Mouse (Mus musculus): ENCODE measurements around the gene Aff3. TPM values are rescaled to one million over a fixed set of nuclear protein-coding genes. Genes with fewer than 3 reads are reported as not detected.
A peak's percentile ranks its signal among the peaks of the same experiment; 100 is the strongest.

The Aff3 gene
- polyA plus RNA-seq, 1 experiment from 2014 or later, result 33.1 TPM

- H3K4me1 ChIP-seq, result peaks cover 2% of the 10 kb centered on the region; the same call in 1 of the 2 replicates
- no peak overlapping the region for H3K4me2 ChIP-seq
- WGBS, result 96% methylated on average over 5 of the region's 5 CpGs
- H3K36me3 ChIP-seq, result no peaks in the 10 kb centered on the region
- no peaks in the 10 kb centered on the region for H3K27me3 ChIP-seq (replicated peaks)
- no peak for ATAC-seq (ENCODE audit: low FRiP score)
- no peaks in the 10 kb centered on the region for H3K9me3 ChIP-seq (replicated peaks)
- H3K4me3 ChIP-seq (replicated peaks), result no peak overlapping the region
- H3K9ac ChIP-seq (replicated peaks), result no peak overlapping the region
- no peak overlapping the region for H3K27ac ChIP-seq (replicated peaks)
Observed at GRCm38 (mm10) chr1:38654981-38655540, 9.7 kb downstream of the Aff3 start.

GRCm38 (mm10) chr1:38650031-38650430, 14.7 kb downstream of the Aff3 start:
- H3K9me3 ChIP-seq (replicated peaks), result no peaks in the 10 kb centered on the region
- WGBS, result 62% methylated on average over 7 of the region's 7 CpGs
- no peak for ATAC-seq (ENCODE audit: low FRiP score)
- H3K4me3 ChIP-seq (replicated peaks), result no peak overlapping the region
- no peak overlapping the region for H3K27ac ChIP-seq (replicated peaks)
- H3K27me3 ChIP-seq (replicated peaks), result no peaks in the 10 kb centered on the region
- no peak overlapping the region for H3K4me2 ChIP-seq
- no peak overlapping the region for H3K9ac ChIP-seq (replicated peaks)
- H3K4me1 ChIP-seq, result peaks cover 6% of the 10 kb centered on the region; the same call in 1 of the 2 replicates
- H3K36me3 ChIP-seq, result no peaks in the 10 kb centered on the region

- WGBS, result 88% methylated on average over 3 of the region's 3 CpGs
Observed at GRCm38 (mm10) chr1:38649174-38649573, 15.6 kb downstream of the Aff3 start.

DNA sequence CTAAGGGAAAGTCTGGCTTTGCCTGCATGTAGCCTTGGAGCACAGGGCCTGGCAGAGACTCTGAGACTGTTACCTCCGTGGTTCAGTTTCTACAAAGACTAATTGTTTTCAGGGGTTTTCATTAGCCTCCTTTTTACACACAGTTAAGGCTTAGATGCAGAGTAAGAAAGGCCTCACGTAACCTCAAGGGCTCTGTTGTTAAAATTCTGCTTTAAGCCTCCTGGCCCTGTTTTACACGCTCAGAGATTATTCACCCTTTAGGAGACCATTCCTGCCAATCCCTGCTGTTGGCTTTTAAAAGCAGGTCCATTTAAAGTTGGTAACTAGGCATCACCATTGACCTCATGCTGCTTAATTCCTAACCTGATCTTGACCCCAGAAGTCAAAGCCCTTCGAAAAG, 22.5 kb downstream of the Aff3 start:
- no peak for ATAC-seq (ENCODE audit: low FRiP score)
- Histone ChIP-seq H3K27ac (replicated peaks) (no peak overlapping the region), H3K36me3 (no peaks in the 10 kb centered on the region), H3K4me3 (replicated peaks) (no peak overlapping the region), H3K4me2 (no peak overlapping the region), H3K27me3 (replicated peaks) (no peaks in the 10 kb centered on the region), H3K4me1 (no peaks in the 10 kb centered on the region), H3K9me3 (replicated peaks) (no peaks in the 10 kb centered on the region), H3K9ac (replicated peaks) (no peak overlapping the region)
- 26% methylated on average over 4 of the region's 4 CpGs for WGBS

More at GRCm38 (mm10) chr1:38649174-38649573, 15.6 kb downstream of the Aff3 start:
- ATAC-seq (ENCODE audit: low FRiP score), result no peak
- Histone ChIP-seq H3K9me3 (replicated peaks) (no peaks in the 10 kb centered on the region), H3K4me1 (peaks cover 6% of the 10 kb centered on the region; the same call in 1 of the 2 replicates), H3K9ac (replicated peaks) (no peak overlapping the region), H3K4me3 (replicated peaks) (no peak overlapping the region), H3K4me2 (no peak overlapping the region), H3K36me3 (no peaks in the 10 kb centered on the region), H3K27ac (replicated peaks) (no peak overlapping the region), H3K27me3 (replicated peaks) (no peaks in the 10 kb centered on the region)

DNA sequence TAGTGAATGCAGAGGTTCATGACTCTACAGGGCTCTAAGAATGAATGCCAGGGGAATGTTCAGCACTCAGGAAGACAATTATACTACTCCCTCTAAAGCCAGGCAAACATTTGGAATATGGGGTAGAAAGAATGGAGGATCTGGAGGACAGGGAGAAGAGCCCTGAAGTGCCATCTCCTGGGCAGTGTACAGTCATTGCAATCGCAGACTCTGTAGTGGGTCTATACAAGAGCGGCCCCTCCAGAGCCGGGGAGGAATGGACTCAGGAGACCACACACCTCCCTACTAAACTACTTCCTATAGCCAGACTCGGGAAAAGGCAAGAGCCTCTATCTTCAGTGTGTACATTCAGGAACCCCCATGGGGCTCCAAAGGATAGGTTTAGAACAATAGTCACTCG, 25.1 kb downstream of the Aff3 start:
- H3K27me3 ChIP-seq (replicated peaks), result no peaks in the 10 kb centered on the region
- no peak overlapping the region for H3K27ac ChIP-seq (replicated peaks)
- 56% methylated on average over 5 of the region's 5 CpGs for WGBS
- H3K4me2 ChIP-seq, result no peak overlapping the region
- no peaks in the 10 kb centered on the region; the same call in 1 of the 2 replicates for H3K4me1 ChIP-seq
- no peaks in the 10 kb centered on the region for H3K36me3 ChIP-seq
- no peak overlapping the region for H3K4me3 ChIP-seq (replicated peaks)
- ATAC-seq (ENCODE audit: low FRiP score), result no peak
- H3K9ac ChIP-seq (replicated peaks), result no peak overlapping the region
- H3K9me3 ChIP-seq (replicated peaks), result no peaks in the 10 kb centered on the region

- 59% methylated on average over 7 of the region's 7 CpGs for WGBS
- Histone ChIP-seq H3K9ac (replicated peaks) (no peak overlapping the region), H3K4me3 (replicated peaks) (no peak overlapping the region), H3K27ac (replicated peaks) (no peak overlapping the region), H3K9me3 (replicated peaks) (no peaks in the 10 kb centered on the region), H3K27me3 (replicated peaks) (no peaks in the 10 kb centered on the region), H3K36me3 (no peaks in the 10 kb centered on the region), H3K4me2 (no peak overlapping the region), H3K4me1 (peaks cover 11% of the 10 kb centered on the region)
- no peak for ATAC-seq (ENCODE audit: low FRiP score)
Observed at GRCm38 (mm10) chr1:38635596-38635995, 29.2 kb downstream of the Aff3 start.

GRCm38 (mm10) chr1:38634081-38634480, 30.7 kb downstream of the Aff3 start:
- Histone ChIP-seq H3K27ac (replicated peaks) (no peak overlapping the region), H3K9ac (replicated peaks) (no peak overlapping the region), H3K4me3 (replicated peaks) (no peak overlapping the region), H3K36me3 (no peaks in the 10 kb centered on the region), H3K9me3 (replicated peaks) (no peaks in the 10 kb centered on the region), H3K27me3 (replicated peaks) (no peaks in the 10 kb centered on the region), H3K4me2 (no peak overlapping the region), H3K4me1 (peaks cover 15% of the 10 kb centered on the region)
- WGBS, result 92% methylated on average over 7 of the region's 7 CpGs
- ATAC-seq (ENCODE audit: low FRiP score), result no peak

GRCm38 (mm10) chr1:38632461-38633180, 32.1 kb downstream of the Aff3 start:
- Histone ChIP-seq H3K9ac (replicated peaks) (no peak overlapping the region), H3K27ac (replicated peaks) (no peak overlapping the region), H3K4me2 (no peak overlapping the region), H3K9me3 (replicated peaks) (no peaks in the 10 kb centered on the region), H3K27me3 (replicated peaks) (no peaks in the 10 kb centered on the region), H3K36me3 (no peaks in the 10 kb centered on the region), H3K4me1 (peaks cover 30% of the 10 kb centered on the region), H3K4me3 (replicated peaks) (no peak overlapping the region)
- no peak for ATAC-seq (ENCODE audit: low FRiP score)
- 75% methylated on average over 16 of the region's 16 CpGs for WGBS

DNA sequence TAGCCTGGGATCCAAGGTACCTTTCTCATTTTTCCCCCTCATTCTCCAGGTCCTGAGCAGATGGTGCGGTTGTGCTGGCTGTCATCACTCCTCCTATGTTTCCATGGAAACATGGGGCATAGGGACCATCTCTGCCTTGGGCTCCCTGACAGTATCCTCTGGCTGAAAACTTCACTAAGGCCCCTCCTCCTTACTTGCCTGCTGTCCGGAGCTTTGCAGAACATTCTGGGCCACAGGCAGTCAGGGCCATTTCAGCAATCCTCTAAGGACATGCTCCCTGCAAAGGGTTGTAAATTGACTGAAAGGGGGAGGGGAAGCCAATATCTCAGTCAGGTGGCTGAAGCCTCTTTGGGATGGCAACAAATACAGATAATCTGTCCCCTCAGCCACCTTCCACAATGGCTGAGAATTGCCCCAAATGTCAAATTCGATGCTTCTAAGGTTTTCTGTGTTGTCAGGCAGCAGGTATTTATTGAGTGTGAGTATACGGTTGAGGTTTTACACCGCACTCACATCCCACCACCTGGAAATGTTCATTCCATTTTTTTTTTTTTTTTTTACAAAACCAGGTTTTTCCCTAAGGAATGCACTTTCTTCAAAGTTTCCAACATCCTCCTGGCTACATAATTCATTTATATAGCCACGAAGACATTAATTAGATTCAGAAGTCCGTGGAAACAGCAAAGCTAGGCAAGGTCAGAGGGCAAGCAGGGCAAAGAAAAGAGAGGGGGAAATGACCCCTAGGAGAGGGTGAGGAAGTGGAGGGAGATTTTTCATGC, 33.1 kb downstream of the Aff3 start:
- whole genome bisulfite sequencing, result 14% methylated on average over 7 of the region's 7 CpGs
- ATAC-seq (ENCODE audit: low FRiP score), result no peak

DNA sequence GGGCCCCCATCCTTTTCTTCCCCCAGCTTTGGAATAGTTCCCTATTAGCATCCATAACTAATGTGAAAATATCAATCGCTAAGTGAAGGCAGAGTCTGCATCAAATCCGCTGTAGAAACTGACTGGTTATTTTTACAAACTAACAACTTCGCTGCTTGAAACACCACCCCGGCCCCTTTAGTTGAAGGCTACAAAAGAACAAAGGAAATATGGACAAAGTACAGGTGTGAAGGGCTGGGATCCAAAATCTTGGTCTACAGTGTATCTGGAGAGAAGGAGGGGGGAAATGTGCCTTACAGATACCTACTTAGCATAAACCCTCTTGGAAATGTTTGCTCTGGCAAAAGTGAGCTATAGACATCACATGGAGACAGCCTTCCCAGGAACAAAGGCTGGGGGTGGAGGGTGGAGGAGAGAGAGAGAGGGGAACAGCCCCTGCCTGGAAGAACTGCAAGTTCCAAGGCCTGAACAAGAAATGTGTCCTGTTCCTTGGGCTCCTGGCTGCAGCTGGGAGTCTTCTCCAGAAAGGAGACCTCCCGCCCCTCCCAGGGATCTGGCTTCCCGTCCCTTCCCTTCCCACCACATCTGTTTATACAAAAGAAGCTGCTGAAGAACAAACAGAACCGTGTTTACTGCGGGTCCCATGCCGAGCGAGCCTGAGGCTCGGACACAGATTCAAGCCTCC, 35.7 kb downstream of the Aff3 start:
- Histone ChIP-seq H3K27ac (replicated peaks) (peak overlapping the region; percentile 96), H3K9ac (replicated peaks) (no peak overlapping the region), H3K4me1 (peaks cover 50% of the 10 kb centered on the region), H3K27me3 (replicated peaks) (no peaks in the 10 kb centered on the region), H3K9me3 (replicated peaks) (no peaks in the 10 kb centered on the region), H3K4me2 (0 out of 2 replicates have a peak overlapping the region, but pooled peaks have one; percentile 88), H3K4me3 (replicated peaks) (no peak overlapping the region), H3K36me3 (no peaks in the 10 kb centered on the region)
- no peak for ATAC-seq (ENCODE audit: low FRiP score)
- 21% methylated on average over 11 of the region's 11 CpGs for WGBS

More for the DNA sequence above, 33.1 kb downstream of the Aff3 start:
- Histone ChIP-seq H3K9me3 (replicated peaks) (no peaks in the 10 kb centered on the region), H3K4me3 (replicated peaks) (no peak overlapping the region), H3K36me3 (no peaks in the 10 kb centered on the region), H3K4me1 (peaks cover 31% of the 10 kb centered on the region), H3K27ac (replicated peaks) (no peak overlapping the region), H3K27me3 (replicated peaks) (no peaks in the 10 kb centered on the region), H3K9ac (replicated peaks) (no peak overlapping the region), H3K4me2 (no peak overlapping the region)

DNA sequence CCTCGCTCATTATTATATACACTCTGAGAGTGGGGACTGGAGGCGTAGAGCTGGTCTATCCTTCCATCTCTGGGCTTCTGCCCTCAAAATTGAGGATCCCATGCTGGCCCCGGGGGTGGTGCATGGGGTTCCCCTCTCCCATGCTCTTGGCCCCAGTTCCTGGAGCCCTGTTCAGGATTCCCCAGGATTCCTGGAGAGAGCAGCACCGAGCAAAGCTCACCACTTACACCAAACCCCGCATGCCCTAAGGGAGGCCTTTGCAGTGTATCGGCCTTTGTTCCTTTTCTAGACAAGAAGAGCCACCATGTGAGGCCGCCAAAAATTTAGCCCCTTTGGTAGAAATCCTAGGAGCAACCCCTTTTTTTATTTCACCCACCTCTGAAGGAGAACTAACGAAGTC, 36.3 kb downstream of the Aff3 start:
- no peaks in the 10 kb centered on the region for H3K9me3 ChIP-seq (replicated peaks)
- no peaks in the 10 kb centered on the region for H3K27me3 ChIP-seq (replicated peaks)
- H3K4me2 ChIP-seq, result peak overlapping the region; percentile 88
- ATAC-seq (ENCODE audit: low FRiP score), result no peak
- WGBS, result 22% methylated on average over 8 of the region's 8 CpGs
- peak overlapping the region; percentile 91; the same call in 1 of the 2 replicates for H3K9ac ChIP-seq (replicated peaks)
- peak overlapping the region; percentile 96 for H3K27ac ChIP-seq (replicated peaks)
- H3K4me3 ChIP-seq (replicated peaks), result peak overlapping the region; percentile 87
- no peaks in the 10 kb centered on the region for H3K36me3 ChIP-seq
- peaks cover 53% of the 10 kb centered on the region for H3K4me1 ChIP-seq
